Mouse (Mus musculus): ENCODE results near the gene Utrn. TPM values are rescaled to one million over a fixed set of nuclear protein-coding genes. Genes with fewer than 3 reads are reported as not detected.
"Not testable (repeated sequence)": the region's sequence is repeated elsewhere in the genome, so short reads cannot be mapped to it uniquely, and the experiment has no call there.

Gene Utrn
- total RNA-seq, 2 experiments from 2014 or later: 38.3 to 42.6 TPM

DNA sequence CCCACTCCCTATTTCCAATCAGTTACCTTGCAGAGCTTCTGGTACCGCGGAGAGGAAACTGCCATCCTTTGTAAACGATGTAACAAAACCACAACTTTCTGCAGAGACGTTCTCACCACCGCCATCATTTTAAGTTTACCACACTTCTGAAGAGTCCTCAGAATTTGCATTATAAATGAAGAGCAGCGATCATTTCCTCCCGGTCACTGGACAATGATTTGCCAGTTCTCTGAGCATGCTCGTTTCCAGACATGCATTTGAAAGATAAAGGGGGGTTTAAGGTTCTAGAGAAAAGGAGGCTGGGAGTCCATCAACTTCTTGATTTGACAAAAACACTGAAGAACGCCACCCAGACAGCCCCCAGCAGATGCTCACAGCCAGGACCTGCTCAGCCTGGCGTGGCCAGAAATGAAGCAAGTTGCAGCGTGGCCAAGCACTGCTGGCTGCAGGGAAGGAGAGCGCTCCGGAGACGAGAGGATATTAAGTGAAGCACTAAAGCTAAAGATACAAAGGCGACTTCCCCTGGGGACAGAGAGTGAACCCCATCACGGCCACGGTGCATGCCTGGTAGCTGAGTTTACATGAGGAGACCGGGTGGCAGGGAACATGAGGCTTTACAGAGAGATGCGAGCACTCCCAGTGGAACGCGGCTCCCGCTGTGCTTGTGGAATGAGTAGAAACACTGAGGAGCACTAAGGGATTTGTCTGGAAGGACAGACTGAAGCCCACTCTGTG, 254.5 kb downstream of the Utrn start:
- DNase-seq (ENCODE audit: extremely low spot score in 1 of 2, low spot score in 1 of 2): peak; percentile 33 to 46

DNA sequence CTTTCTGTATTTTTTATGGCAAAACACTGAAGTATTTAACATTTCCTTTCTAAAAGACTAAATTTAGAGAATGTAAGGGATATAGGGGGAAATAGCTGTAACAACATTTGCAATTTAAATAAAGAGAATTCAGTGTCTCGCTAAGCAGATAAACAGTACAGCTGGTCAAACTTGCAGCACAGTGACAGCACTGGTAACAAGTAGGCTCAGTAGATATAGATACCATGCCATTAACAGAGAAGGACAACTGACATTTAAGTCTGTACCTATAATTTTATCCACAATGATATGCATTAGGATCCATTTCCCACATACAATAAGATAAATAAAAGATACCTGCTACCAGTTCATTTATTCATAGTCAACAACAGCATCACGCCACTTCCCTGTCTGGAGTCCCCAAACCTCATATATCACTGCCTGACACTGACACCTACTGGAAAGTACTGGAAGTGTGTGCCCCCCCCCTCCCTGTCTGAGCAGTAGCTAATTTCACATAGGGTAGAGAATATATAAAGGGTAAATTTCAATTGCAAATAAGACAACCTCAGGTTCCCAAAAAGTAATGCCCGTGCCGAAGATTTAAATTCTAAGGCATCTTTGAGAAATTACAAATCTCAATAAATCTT, 256.8 kb downstream of the Utrn start:
- peak; percentile 15 to 46 for DNase-seq (ENCODE audit: extremely low spot score in 1 of 2, low spot score in 1 of 2)

DNA sequence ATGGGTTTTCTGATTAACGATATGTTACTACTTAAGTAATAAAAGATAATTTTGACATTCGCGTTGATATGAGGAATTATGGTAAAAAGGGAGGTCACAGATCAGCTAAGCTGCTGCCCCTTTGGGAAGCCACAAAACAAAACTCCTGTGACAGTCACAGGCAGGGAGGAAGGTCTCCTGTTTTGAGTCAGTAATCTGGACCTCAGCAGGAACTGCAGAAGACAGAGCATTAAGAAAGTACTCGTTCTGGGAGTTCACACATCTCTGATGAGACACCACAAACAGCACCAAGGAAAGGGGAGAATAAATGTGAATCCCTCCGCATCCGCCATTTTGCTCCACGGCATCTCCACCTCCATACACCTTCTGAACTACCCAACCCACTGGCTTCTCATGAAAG, 259.3 kb downstream of the Utrn start:
- no peak for DNase-seq (ENCODE audit: extremely low spot score in 1 of 2, low spot score in 1 of 2)

DNA sequence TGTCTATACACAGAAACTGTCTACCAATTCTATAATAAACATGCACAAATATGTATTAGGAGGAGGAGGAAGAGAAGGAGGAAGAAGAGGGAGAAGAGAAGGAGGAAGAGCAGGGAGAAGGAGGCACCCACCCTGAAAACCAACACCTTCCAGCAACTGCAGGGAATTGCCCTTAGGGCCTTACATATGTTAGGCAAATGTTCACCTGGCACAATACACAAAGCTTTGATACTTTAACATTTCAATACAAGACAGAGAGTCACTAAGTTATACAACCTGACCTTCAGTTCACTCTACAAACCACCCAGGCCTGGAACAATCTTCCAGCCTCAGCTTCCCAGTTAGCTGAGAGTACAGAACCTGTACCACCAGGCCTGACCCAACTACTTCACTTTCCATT, 260.5 kb downstream of the Utrn start:
- DNase-seq (ENCODE audit: extremely low spot score in 1 of 2, low spot score in 1 of 2): no peak

DNA sequence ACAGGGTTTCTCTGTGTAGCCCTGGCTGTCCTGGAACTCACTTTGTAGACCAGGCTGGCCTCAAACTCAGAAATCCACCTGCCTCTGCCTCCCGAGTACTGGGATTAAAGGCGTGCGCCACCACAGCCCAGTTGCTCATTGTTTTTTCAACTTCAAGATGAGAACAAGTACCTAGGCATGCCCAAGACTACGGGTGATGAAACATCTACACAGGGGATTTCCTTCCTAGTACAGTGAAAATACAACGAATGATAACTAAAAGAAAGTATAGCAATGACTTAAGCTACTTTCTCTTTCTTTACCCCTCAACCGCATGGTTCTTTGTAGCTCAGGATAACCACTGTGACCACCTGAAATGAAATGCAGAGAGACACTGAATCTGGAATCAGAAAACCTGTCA, 262.0 kb downstream of the Utrn start:
- not testable (repeated sequence) for DNase-seq (ENCODE audit: extremely low spot score in 1 of 2, low spot score in 1 of 2)

DNA sequence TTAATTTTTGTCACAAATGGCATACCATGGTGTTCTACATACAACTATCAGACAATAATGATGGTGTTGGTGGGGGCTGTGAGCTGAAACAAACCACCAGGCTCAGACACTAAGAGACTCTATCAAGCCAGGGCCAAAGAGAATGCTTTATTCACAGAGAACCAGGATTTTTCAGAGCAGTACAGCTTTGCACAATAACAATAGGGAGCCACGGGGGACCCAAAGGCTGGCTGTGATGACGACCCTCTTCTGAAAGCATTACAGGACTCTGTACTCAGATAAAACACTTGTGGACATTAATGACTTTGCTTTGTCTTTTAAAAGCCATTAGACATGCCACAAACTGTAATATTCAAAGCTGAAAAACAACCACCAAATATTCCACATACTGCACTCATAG, 273.8 kb downstream of the Utrn start:
- DNase-seq (ENCODE audit: extremely low spot score in 1 of 2, low spot score in 1 of 2): no peak

DNA sequence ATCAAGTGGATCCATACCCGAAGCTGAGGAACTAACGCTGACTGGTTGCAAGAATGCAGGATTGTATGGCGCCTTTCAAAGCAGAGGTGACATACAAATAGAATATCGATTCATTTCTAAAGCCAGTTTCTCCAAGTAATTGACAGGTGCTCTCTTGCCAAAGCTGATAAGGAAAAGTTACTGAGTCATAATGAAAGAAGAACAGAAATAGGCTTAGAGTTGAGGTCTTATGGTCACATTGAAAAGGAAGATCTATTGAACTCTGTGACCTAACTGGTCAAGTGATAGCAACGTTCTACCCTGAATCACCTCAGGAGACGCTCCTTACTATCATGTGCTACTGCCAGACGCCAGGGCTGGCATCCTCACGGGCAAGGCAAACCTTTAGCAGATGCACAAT, 274.2 kb downstream of the Utrn start:
- DNase-seq (ENCODE audit: extremely low spot score in 1 of 2, low spot score in 1 of 2): no peak

DNA sequence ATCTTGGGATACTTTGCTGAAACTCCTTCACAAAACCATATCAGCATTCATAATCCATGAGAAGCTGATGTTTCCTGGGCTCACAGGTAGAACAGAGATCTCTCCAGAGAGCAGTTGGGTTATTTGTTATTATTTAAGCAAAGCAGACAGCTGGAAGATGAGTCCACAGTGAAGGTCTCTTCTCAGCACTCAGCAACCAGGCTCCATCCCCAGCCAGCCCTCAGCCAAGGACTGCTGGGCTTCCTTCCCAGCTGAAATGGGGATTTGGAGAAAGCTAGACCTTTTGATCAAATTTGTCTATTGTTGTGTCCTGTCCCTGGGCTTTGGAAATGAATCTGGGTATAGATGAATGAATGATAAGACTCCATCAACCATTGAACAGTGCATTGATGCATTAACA, 276.1 kb downstream of the Utrn start:
- DNase-seq (ENCODE audit: extremely low spot score in 1 of 2, low spot score in 1 of 2): no peak

DNA sequence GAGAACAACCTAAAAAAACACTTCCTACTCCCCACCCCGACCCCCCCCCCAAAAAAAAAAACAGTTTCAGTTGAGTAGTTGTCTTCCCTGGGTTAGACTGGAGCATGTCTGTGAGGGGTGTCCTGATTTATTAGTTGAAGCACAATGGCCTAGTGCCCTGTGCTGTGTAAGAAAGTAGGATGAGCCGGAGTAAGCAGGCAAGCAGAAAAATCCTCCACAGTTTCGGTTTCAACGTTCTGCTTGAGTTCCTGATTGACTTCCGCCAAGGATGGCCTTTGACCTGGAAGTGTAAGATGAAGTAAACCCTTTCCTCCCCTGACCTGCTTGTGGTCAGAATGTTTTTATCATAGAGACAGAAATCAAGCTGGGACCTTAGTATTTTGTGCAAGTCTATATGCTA, 277.2 kb downstream of the Utrn start:
- no peak for DNase-seq (ENCODE audit: extremely low spot score in 1 of 2, low spot score in 1 of 2)

DNA sequence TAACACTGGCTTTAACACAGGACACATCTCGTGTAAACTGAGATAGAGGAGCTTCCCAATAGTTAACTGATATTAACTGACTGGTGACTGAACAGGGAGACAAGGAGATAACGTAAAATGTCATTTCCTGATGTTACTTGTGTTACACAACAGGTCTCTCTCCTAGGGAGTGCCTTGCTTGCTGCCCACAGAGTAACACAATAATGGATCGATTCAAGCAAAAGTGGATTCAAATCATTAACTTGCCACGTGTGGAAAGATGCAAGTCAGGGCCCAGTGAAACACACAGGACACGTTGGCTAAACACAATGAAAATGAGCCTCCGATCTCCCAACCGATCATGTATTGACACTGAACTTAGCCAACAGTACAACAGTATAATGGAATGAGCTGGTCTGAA, 281.1 kb downstream of the Utrn start:
- DNase-seq (ENCODE audit: extremely low spot score in 1 of 2, low spot score in 1 of 2): no peak

DNA sequence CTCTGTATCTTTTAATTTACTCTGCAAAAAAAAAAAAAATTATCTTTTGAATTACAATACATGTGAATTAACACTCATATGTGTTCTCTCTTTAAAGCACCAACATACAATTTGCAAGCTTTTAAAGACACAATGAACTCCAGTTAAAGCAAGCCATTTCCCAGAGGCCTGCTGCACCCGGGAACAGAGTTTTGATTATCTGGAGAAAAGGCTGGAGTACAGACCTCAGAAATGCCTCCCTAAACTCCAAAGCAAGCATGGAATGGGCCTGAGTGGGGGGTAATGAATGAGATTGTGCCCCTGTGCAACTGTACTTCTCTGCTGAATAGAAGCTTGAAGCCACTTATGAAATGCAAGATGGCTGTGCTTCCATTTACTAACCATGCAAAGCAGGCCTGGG, 281.8 kb downstream of the Utrn start:
- DNase-seq (ENCODE audit: extremely low spot score in 1 of 2, low spot score in 1 of 2): no peak

DNA sequence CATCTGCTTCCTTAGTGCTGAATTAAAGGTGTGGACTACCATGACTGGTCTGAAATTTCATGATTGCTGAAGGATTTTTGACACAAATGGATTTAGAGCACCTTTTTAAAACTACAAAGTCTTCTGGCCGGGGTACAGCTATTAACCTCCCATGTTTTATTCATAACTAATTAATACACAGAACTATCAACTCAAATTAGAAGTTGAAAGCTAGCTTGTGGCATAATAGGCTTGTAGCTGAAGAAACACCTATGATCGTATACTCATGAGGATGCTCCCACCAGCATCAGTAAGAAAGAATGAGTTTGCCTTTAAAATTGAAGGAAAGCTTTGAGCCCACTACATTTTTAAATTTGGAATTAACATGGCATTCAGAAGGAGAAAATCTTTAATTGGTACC, 282.3 kb downstream of the Utrn start:
- DNase-seq (ENCODE audit: extremely low spot score in 1 of 2, low spot score in 1 of 2): no peak

DNA sequence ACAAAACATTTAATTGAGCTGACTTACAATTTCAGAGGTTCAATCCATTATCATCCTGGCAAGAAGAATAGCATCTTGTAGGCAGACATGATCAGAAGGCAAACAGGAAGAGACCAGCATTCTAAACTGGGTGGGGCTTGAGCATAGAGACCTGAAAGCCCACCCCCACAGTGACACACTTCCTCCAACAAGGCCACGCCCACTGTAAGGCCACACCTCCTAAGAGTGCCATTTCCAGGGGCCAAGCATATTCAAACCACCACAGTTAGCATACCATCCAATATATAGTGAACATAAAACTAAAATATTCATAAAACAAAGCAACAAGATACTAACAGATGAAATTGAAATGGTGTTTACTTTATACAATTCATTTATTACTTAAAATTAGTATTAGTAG, 283.0 kb downstream of the Utrn start:
- no peak for DNase-seq (ENCODE audit: extremely low spot score in 1 of 2, low spot score in 1 of 2)

DNA sequence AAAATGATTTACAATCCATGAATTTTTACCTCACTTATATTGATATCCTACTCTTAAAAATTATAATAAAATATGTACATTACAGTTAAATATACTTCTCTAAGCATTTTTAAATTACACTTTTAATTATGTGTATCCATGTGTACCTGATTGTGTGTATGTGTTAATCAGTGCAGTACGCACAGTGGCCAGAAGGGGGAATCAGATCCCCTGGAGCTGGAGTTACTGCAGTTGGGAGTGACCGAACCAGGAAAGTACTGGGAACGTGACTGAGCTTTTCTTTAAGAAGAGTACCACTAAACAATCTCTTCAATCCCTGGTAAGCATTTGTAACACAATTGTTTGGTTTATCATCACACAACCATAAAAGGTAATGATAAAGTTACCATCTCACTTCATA, 285.7 kb downstream of the Utrn start:
- DNase-seq (ENCODE audit: extremely low spot score in 1 of 2, low spot score in 1 of 2): no peak

DNA sequence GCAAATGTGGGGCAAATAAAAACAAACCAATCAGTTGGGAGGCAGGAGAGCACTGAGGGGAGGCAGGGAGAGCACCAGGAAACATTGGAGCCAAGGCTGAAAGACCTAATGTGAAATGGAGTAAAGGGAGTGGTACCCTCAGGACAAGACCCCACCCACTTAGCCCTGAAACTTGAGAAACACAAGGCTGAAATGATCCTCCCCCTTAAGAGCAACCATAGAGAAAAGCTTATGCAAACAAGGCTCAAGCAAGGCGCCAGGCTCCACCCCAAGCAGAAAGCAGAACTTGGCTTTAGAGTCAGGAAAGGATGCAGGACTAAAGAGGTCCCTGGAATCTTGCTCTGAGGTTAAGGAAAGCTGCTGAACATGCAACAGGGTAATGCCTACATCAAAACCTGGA, 290.1 kb downstream of the Utrn start:
- no peak for DNase-seq (ENCODE audit: extremely low spot score in 1 of 2, low spot score in 1 of 2)

DNA sequence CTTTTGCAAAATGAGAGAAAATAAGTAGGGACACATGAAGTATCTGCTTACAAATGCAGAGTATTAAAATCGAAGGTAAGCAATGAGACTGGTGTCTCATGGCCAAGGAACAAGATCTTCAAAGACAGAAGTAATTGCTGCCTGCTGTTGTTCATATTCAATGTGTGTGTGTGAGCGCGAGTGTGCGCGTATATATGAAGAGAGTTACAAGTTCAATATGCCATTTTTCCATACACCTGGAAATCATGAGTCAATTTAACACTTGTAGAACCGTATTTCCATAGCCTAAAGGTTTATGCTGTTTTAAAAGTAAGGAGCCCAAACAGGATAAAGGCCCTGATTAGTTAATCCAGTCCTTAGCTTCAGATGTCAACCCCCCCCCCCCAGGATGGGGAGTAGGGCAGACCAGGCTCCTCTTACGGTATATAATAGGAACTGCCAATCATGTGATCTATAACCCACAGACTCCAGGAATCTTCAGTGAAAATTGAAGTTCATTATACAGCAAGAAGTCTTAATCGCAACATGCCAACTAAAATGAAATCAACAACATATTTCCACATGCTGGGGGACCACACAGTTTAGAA, 293.2 kb downstream of the Utrn start:
- DNase-seq (ENCODE audit: extremely low spot score in 1 of 2, low spot score in 1 of 2): no peak

DNA sequence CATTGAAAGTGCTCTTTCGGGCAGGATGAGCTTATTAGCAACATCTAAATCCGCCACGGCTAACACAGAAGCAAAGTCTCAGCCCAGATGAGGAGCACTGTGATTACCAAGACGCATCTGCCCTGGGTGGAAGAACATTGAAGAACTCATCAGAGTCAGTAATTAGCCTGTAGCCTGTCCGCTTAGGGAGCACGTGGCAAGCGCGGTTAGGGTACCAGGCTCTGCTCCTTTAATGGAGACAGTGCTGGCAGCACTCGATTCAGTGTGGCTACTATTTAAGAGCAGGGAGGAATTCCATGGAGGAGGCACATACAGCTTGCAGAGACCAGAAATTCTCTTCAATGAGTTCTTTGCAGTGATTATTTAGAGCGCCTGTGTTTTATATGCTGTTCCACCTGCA, 294.4 kb downstream of the Utrn start:
- DNase-seq (ENCODE audit: extremely low spot score in 1 of 2, low spot score in 1 of 2): no peak

DNA sequence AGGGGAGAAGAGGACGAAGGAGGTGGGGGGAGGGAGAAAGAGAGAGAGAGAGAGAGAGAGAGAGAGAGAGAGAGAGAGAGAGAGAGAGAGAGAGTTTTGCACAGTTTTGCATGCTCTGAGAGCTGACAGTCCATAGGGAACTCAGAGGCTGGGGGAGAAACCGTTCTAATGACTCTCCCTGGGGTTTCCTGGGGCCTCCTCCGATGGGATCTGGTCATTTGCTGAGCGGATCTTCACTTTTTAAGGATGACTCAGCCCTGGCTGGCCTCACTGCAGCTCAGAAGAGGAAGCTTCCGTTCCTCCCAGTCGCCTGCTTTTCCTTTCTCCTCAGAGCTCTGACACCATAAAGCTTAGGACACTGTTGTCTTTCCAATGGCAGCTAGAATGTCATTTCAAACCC, 295.6 kb downstream of the Utrn start:
- no peak for DNase-seq (ENCODE audit: extremely low spot score in 1 of 2, low spot score in 1 of 2)

DNA sequence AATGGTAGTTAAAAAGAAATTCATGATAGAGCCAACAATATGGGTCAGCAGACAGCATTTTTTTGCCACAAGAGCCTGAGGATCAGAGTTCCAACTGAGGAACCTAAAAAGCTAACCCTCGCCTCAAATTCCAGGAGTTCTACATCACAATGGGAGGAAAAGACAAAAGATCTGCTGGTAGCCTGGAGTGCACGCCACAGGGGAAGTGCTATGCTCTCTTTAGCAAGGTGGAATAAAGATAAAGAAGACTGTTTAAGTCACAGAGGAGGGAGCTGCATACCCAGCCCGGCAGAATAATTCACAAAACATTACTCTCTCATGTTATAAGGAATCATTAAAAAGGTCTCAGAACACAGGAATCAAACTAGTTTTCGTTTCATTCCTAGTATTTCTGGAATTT, 296.4 kb downstream of the Utrn start:
- no peak for DNase-seq (ENCODE audit: extremely low spot score in 1 of 2, low spot score in 1 of 2)

DNA sequence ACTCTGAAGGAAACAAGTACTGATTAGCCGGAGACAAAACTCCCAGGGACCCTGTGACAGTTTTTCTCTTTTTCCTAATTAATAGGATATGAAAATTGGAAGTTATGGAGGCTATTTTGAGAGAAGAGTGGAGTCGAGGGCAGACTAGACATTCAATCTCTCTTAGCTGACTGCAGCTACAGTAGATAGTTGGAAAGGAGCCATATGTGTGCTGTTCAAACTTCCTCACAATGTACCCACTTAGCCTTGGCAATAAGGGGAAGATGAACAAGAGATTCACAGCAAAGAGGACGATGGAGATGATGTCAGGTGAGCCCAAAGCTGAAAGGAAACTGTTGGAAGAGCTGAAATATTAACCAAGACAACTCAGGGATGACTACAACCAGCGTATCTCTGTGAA, 304.7 kb downstream of the Utrn start:
- no peak for DNase-seq (ENCODE audit: extremely low spot score in 1 of 2, low spot score in 1 of 2)

DNA sequence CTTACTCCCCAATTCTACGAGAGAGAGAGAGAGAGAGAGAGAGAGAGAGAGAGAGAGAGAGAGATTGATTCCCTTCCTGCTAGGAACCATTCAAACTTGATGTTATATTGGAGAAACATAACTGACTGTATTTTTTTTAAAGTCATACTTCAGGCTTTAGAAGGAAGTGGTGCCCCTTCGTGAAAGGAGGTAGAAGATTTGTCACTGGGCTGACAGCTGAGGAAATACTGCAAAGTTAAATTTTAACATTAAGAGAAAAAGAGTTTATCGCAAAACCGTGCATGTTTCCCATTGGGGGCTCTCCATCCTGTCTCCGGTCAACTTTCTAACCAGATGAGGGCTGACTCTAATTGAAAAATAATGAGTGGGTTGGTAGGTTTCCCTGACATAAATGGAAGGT, 310.4 kb downstream of the Utrn start:
- DNase-seq (ENCODE audit: extremely low spot score in 1 of 2, low spot score in 1 of 2): no peak

DNA sequence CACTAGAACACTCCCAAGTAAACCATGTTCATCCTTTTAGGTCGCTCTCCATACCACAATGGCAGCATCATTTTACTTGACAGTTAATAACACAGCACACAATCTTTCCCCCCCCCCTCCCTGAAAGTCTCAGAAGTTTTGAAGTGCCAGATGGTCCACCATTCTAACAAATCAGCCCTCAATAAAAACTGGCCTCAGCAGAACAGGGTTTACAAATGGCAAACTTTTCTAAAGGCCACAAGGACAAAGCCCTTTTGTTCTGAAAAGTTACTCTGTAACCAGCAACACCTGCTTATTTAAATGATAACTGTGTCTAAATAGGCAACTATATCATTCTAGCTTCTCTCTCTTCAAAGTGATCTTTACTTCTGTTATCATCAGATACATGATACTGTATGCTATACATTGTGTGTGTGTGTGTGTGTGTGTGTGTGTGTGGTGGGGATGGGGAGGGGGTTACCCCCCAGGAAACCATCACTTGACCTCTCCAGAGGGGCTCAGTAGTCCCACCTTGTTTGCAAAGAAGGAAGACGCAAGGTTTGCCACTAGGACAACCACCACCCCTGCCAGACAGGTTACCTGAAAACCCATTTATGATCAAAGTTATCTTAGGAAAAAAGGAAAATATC, 315.0 kb downstream of the Utrn start:
- DNase-seq (ENCODE audit: extremely low spot score in 1 of 2, low spot score in 1 of 2): no peak
